ENCODE assay signal across 8 mouse cellular contexts in the genomic region with DNA sequence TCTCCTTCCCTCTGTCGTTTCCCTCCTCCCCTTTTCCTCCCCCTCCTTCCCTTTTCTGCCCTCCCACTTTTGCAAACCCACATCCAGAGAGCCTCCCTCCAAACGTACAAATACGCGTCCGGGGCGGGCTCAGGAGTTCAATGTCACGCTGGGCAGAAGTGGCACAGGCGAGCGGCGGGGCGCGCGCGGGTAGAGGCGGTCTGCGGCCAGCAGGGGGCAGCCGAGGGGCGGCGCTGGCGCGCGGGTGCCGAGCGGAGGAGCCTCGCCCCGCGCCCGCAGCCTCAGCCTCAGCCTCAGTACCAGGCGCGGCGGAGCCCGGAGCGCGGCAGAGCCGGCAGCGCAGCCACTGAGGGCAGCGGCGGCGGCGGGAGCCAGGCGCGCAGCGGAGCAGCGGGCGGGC. TPM values are rescaled to one million over a fixed set of nuclear protein-coding genes. Genes with fewer than 3 reads are reported as not detected.
DNase-seq lines count a peak whose midpoint lies in the region; ATAC-seq and TF ChIP-seq lines count a peak whose summit lies in the region.

Gene Hcn1, plus strand, starts transcription at position 140 of the 400 bp plus-strand sequence.

- H3K36me3 ChIP-seq in forebrain, embryonic 14.5 days (ENCODE audit: control insufficient read depth, insufficient read depth, low read length), result no peaks in the 10 kb centered on the region

- H3K27ac ChIP-seq in forebrain, embryonic 14.5 days (ENCODE audit: low read depth, low read length), result peak within 1 kb of the TSS; percentile 27; the same call in 1 of the 2 replicates

- DNase-seq in ES-CJ7 (ENCODE audit: low read depth, low spot score), result peak; percentile 74
- DNase-seq in cerebellum, adult 11-12 months, result peak; percentile 89
- peak; percentile 85 for DNase-seq in forebrain, embryonic 14.5 days (ENCODE audit: low spot score)
- DNase-seq in heart, postnatal 4 days, result peak; percentile 82
- peak; percentile 41 to 78 for DNase-seq in layer of hippocampus, adult 8-10 months (ENCODE audit: low spot score in 2 of 2)
- peak; percentile 14 for DNase-seq in lung, adult 2 months
- peak; percentile 49 for DNase-seq in ovary, adult 18-20 months (ENCODE audit: low spot score)
- peak; percentile 42 to 80 for DNase-seq in thymus, postnatal 10 days (ENCODE audit: low spot score in 2 of 2)

- peaks cover 14% of the 10 kb centered on the region for H3K27me3 ChIP-seq in forebrain, embryonic 14.5 days (replicated peaks; ENCODE audit: control insufficient read depth, insufficient read depth, low read length)

- no peak for TF ChIP-seq CTCF in lung, adult 2 months (IDR thresholded peaks at IDR 0.05; ENCODE audit: insufficient read depth, low read length)

- peak within 1 kb of the TSS; percentile 63 for H3K9ac ChIP-seq in forebrain, embryonic 14.5 days (ENCODE audit: low read length)

- H3K4me3 ChIP-seq in forebrain, embryonic 14.5 days (ENCODE audit: low read depth, low read length), result peak within 1 kb of the TSS; percentile 60
- H3K4me3 ChIP-seq in lung, adult 2 months (replicated peaks; ENCODE audit: extremely low read depth, low read depth, low read length), result no peak within 1 kb of the TSS

- peak; percentile 98 for ATAC-seq in forebrain, embryonic 14.5 days

- H3K9me3 ChIP-seq in forebrain, embryonic 14.5 days (replicated peaks; ENCODE audit: control insufficient read depth, low read length), result no peaks in the 10 kb centered on the region

- H3K4me2 ChIP-seq in forebrain, embryonic 14.5 days (ENCODE audit: low read length), result peak within 1 kb of the TSS; percentile 90

- peaks cover 10% of the 10 kb centered on the region; the same call in 1 of the 2 replicates for H3K4me1 ChIP-seq in forebrain, embryonic 14.5 days (ENCODE audit: control insufficient read depth, insufficient read depth, low read length)
- no peaks in the 10 kb centered on the region for H3K4me1 ChIP-seq in lung, adult 2 months (ENCODE audit: control insufficient read depth, insufficient read depth, low read length)

- TF ChIP-seq POLR2A in lung, adult 2 months (IDR thresholded peaks at IDR 0.05; ENCODE audit: borderline replicate concordance, extremely low read depth, low read depth, low read length), result no peak

- WGBS in forebrain, embryonic 14.5 days, result under 1% methylated on average over 44 of the region's 45 CpGs
- WGBS in lung, adult 2 months, result 2% methylated on average over 42 of the region's 45 CpGs

RNA-seq across cellular contexts. Expression of gene Hcn1, which starts in this region (rescaled TPM):
- 0.29 and 0.48 TPM in 2 replicates for polyA plus RNA-seq in forebrain, embryonic 14.5 days (2014; fragmentation: Nextera tagmentation; extraction: Ambion mirVana)
- total RNA-seq in heart, postnatal 4 days (2021), result 1 to 10 TPM; 1.6 to 1.7 TPM
- total RNA-seq in layer of hippocampus, adult 8-10 months (2022), result 10 to 100 TPM; 37.4 to 46.8 (median 41.7) TPM
- polyA plus RNA-seq in lung, adult 2 months (2012; rRNA removed), result 0.17 and 0.19 TPM in 2 replicates

Comparison
In these comparisons a context has a peak if more than half of its experiments do, and no peak if none do; other contexts are left out.
1. RNA of gene Hcn1 (total RNA-seq): 37.4 to 46.8 TPM in layer of hippocampus, adult 8-10 months; 1.6 to 1.7 TPM in heart, postnatal 4 days; every median in the first group is over 10 times any median in the second.
2. Peak in DNase-seq, ATAC-seq, H3K4me3 ChIP-seq, H3K27ac ChIP-seq, H3K9ac ChIP-seq and H3K4me2 ChIP-seq in forebrain, embryonic 14.5 days; RNA of the gene not detected or under 1 TPM.
3. Peak in DNase-seq in lung, adult 2 months; RNA of the gene not detected or under 1 TPM.
4. DNase-seq: peak in every context shown above with its lines; median percentile 89 in cerebellum, adult 11-12 months; 85 in forebrain, embryonic 14.5 days; 82 in heart, postnatal 4 days; 74 in ES-CJ7; 61 in thymus, postnatal 10 days; 60 in layer of hippocampus, adult 8-10 months; 49 in ovary, adult 18-20 months; 14 in lung, adult 2 months.